ENCODE assay signal across 15 mouse cellular contexts in the genomic region with DNA sequence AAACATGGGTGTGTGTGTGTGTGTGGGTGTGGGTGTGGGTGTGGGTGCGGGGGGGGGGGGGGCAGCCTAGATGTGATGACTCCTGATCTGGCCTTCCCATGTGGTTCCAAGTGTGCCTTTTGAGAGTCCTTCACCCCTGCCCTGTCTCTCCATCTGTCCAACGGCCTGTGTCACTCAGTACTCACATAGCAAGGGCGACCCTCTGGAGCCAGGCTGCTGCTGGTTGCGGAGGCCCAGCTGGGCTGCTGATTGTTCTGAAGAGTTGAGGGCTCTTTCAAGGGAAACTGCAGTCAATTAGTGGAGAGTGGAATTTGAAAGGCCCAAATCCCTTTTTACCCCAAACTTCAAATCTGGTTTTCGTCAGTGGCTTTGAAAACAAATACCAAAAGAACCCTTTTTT.
DNase-seq lines count a peak whose midpoint lies in the region; ATAC-seq lines count a peak whose summit lies in the region.
"Had no signal": no experiment of that assay in that cellular context is flagged by ENCODE, and none has a peak within 500 bp of the region (broad histone marks: within the 10 kb centered on the region; RNA-seq: fewer than 3 reads in every experiment).

No protein-coding gene starts in this region.

- no peak for ATAC-seq in forebrain, embryonic 11.5 days (replicated peaks; ENCODE audit: low FRiP score)
- ATAC-seq in forebrain, embryonic 13.5 days, result no peak
- no peak for ATAC-seq in midbrain, embryonic 11.5 days (ENCODE audit: low FRiP score)
- ATAC-seq in embryonic facial prominence, embryonic 11.5 days (replicated peaks; ENCODE audit: insufficient number of reproducible peaks, low FRiP score, low TSS enrichment, low read depth), result 0 out of 2 replicates have a peak, but pooled peaks have one; percentile 40

- H3K4me1 ChIP-seq in forebrain, embryonic 11.5 days (replicated peaks; ENCODE audit: control insufficient read depth, insufficient read depth, low read length), result no peaks in the 10 kb centered on the region; the same call in 1 of the 2 replicates
- H3K4me1 ChIP-seq in forebrain, embryonic 13.5 days, result peaks cover 5% of the 10 kb centered on the region; the same call in 1 of the 2 replicates
- peaks cover 23% of the 10 kb centered on the region for H3K4me1 ChIP-seq in midbrain, embryonic 10.5 days
- no peaks in the 10 kb centered on the region for H3K4me1 ChIP-seq in midbrain, embryonic 11.5 days (ENCODE audit: control insufficient read depth, insufficient read depth, low read length)
- peaks cover 7% of the 10 kb centered on the region for H3K4me1 ChIP-seq in embryonic facial prominence, embryonic 11.5 days (ENCODE audit: control insufficient read depth, insufficient read depth, low read length)

- H3K4me2 ChIP-seq in forebrain, embryonic 11.5 days (ENCODE audit: low read depth, low read length, severe bottlenecking), result no peak overlapping the region
- no peak overlapping the region for H3K4me2 ChIP-seq in forebrain, embryonic 13.5 days
- H3K4me2 ChIP-seq in midbrain, embryonic 11.5 days, result no peak overlapping the region
- H3K4me2 ChIP-seq in embryonic facial prominence, embryonic 11.5 days (ENCODE audit: low read depth, low read length), result no peak overlapping the region
- H3K4me2 ChIP-seq: heart, embryonic 12.5 days; hindbrain, embryonic 13.5 days; limb, embryonic 13.5 days had no signal

- H3K9me3 ChIP-seq in forebrain, embryonic 11.5 days (ENCODE audit: control insufficient read depth, low read length), result no peaks in the 10 kb centered on the region
- H3K9me3 ChIP-seq in forebrain, embryonic 13.5 days (replicated peaks), result no peaks in the 10 kb centered on the region
- H3K9me3 ChIP-seq in midbrain, embryonic 10.5 days (replicated peaks), result no peaks in the 10 kb centered on the region
- H3K9me3 ChIP-seq in midbrain, embryonic 11.5 days (ENCODE audit: control insufficient read depth, low read length), result no peaks in the 10 kb centered on the region
- H3K9me3 ChIP-seq in embryonic facial prominence, embryonic 11.5 days (replicated peaks; ENCODE audit: control insufficient read depth, low read length), result no peaks in the 10 kb centered on the region
- H3K9me3 ChIP-seq: heart, embryonic 12.5 days; hindbrain, embryonic 13.5 days; limb, embryonic 13.5 days had no signal

- WGBS in forebrain, embryonic 11.5 days, result 18% methylated on average over 5 of the region's 5 CpGs
- WGBS in forebrain, embryonic 13.5 days, result 25% methylated on average over 4 of the region's 5 CpGs
- WGBS in midbrain, embryonic 10.5 days, result 48% methylated on average over 5 of the region's 5 CpGs
- WGBS in midbrain, embryonic 11.5 days, result 44% methylated on average over 4 of the region's 5 CpGs
- WGBS in embryonic facial prominence, embryonic 11.5 days, result 15% methylated on average over 4 of the region's 5 CpGs

- H3K36me3 ChIP-seq in forebrain, embryonic 11.5 days (ENCODE audit: control insufficient read depth, insufficient read depth, low read length), result no peaks in the 10 kb centered on the region
- H3K36me3 ChIP-seq in forebrain, embryonic 13.5 days (ENCODE audit: poor library complexity, severe bottlenecking), result no peaks in the 10 kb centered on the region
- no peaks in the 10 kb centered on the region for H3K36me3 ChIP-seq in midbrain, embryonic 10.5 days
- no peaks in the 10 kb centered on the region for H3K36me3 ChIP-seq in midbrain, embryonic 11.5 days (ENCODE audit: control insufficient read depth, insufficient read depth, low read length)
- H3K36me3 ChIP-seq in embryonic facial prominence, embryonic 11.5 days (replicated peaks; ENCODE audit: control insufficient read depth, insufficient read depth, low read depth, low read length), result no peaks in the 10 kb centered on the region
- H3K36me3 ChIP-seq: heart, embryonic 12.5 days; hindbrain, embryonic 13.5 days; limb, embryonic 13.5 days had no signal

- peak; percentile 59 for DNase-seq in forebrain, embryonic 11.5 days (ENCODE audit: low spot score)
- no peak for DNase-seq in midbrain, embryonic 10.5 days (ENCODE audit: low spot score)
- DNase-seq in midbrain, embryonic 11.5 days (ENCODE audit: low spot score, missing footprints), result no peak
- peak; percentile 60 for DNase-seq in adrenal gland, adult 2 months
- peak; percentile 73 for DNase-seq in embryonic facial prominence, embryonic 11.5 days (ENCODE audit: low spot score)
- DNase-seq in cerebellum, adult 18-20 months, result no peak
- DNase-seq in frontal cortex, postnatal 10 days (ENCODE audit: low spot score in 2 of 2), result no peak
- DNase-seq: cerebellum, adult 11-12 months; gastrocnemius, postnatal 10 days; kidney, adult 18-20 months; thymus, adult 18-20 months had no signal

- H3K9ac ChIP-seq in forebrain, embryonic 11.5 days (ENCODE audit: low read length), result no peak overlapping the region
- no peak overlapping the region for H3K9ac ChIP-seq in forebrain, embryonic 13.5 days
- H3K9ac ChIP-seq in midbrain, embryonic 11.5 days (ENCODE audit: low read length), result no peak overlapping the region
- no peak overlapping the region for H3K9ac ChIP-seq in embryonic facial prominence, embryonic 11.5 days (replicated peaks; ENCODE audit: low read length)
- H3K9ac ChIP-seq: heart, embryonic 12.5 days; hindbrain, embryonic 13.5 days; limb, embryonic 13.5 days had no signal

- H3K4me3 ChIP-seq in forebrain, embryonic 11.5 days (ENCODE audit: low read depth, low read length), result no peak overlapping the region
- H3K4me3 ChIP-seq in forebrain, embryonic 13.5 days, result no peak overlapping the region
- H3K4me3 ChIP-seq in midbrain, embryonic 10.5 days, result no peak overlapping the region
- no peak overlapping the region for H3K4me3 ChIP-seq in midbrain, embryonic 11.5 days (ENCODE audit: low read depth, low read length)
- no peak overlapping the region for H3K4me3 ChIP-seq in embryonic facial prominence, embryonic 11.5 days (ENCODE audit: low read depth, low read length)
- H3K4me3 ChIP-seq: heart, embryonic 12.5 days; hindbrain, embryonic 13.5 days; limb, embryonic 13.5 days had no signal

- no peak overlapping the region for H3K27ac ChIP-seq in forebrain, embryonic 11.5 days (ENCODE audit: low read depth, low read length)
- H3K27ac ChIP-seq in forebrain, embryonic 13.5 days, result no peak overlapping the region
- peak overlapping the region; percentile 58; the same call in 1 of the 2 replicates for H3K27ac ChIP-seq in midbrain, embryonic 10.5 days (replicated peaks)
- H3K27ac ChIP-seq in midbrain, embryonic 11.5 days (ENCODE audit: low read depth, low read length), result no peak overlapping the region
- H3K27ac ChIP-seq in embryonic facial prominence, embryonic 11.5 days (replicated peaks; ENCODE audit: low read depth, low read length), result no peak overlapping the region
- H3K27ac ChIP-seq: hindbrain, embryonic 13.5 days had no signal

- H3K27me3 ChIP-seq in forebrain, embryonic 11.5 days (ENCODE audit: control insufficient read depth, insufficient read depth, low read length), result no peaks in the 10 kb centered on the region
- H3K27me3 ChIP-seq in forebrain, embryonic 13.5 days, result no peaks in the 10 kb centered on the region
- H3K27me3 ChIP-seq in midbrain, embryonic 10.5 days (ENCODE audit: low read depth, poor library complexity, severe bottlenecking), result no peaks in the 10 kb centered on the region
- H3K27me3 ChIP-seq in midbrain, embryonic 11.5 days (ENCODE audit: control insufficient read depth, insufficient read depth, low read length), result no peaks in the 10 kb centered on the region
- no peaks in the 10 kb centered on the region for H3K27me3 ChIP-seq in embryonic facial prominence, embryonic 11.5 days (ENCODE audit: control insufficient read depth, insufficient read depth, low read length)
- H3K27me3 ChIP-seq: heart, embryonic 12.5 days; hindbrain, embryonic 13.5 days; limb, embryonic 13.5 days had no signal

Comparison
In these comparisons a context has a peak if more than half of its experiments do, and no peak if none do; other contexts are left out.
1. DNase-seq: peak in forebrain, embryonic 11.5 days (single experiment), adrenal gland, adult 2 months (single experiment) and embryonic facial prominence, embryonic 11.5 days (single experiment); none in midbrain, embryonic 10.5 days (single experiment), midbrain, embryonic 11.5 days (single experiment), cerebellum, adult 18-20 months (0 of 2) and frontal cortex, postnatal 10 days (0 of 2).